Mouse (Mus musculus) heart, postnatal 36 days (tissue): ENCODE data around the gene Npas1. TPM values are rescaled to one million over a fixed set of nuclear protein-coding genes. Genes with fewer than 3 reads are reported as not detected.

ENCODE experiments used
- DNase-seq, 2 experiments: peaks; one replicate each; pipeline ENCODE4 v3.0.0; 2021 to 2022
- intact Hi-C: fragments of 180-260 bp; cut with DNase I; formaldehyde crosslinking; loops from one replicate; pipeline ENCODE4 v1.15.1; 2025
- total RNA-seq, 2 experiments: library from RNA; stranded (reverse); gene quantifications; 2 replicates each; pipeline ENCODE4 v1.2.3; 2021

Npas1 gene
- total RNA-seq, 2 experiments from 2014 or later, result not detected

GRCm38 (mm10) chr7:16422222-16422856, 55.2 kb downstream of the Npas1 start:
- intact Hi-C loops, result loop anchor here (10.0 kb wide), 1 partner anchor 48 kb away; no protein-coding TSS in a partner anchor
- no peak for DNase-seq

GRCm38 (mm10) chr7:16420493-16421118, 56.9 kb downstream of the Npas1 start:
- intact Hi-C loops, result loop anchor here (10.0 kb wide), 1 partner anchor 46 kb away; no protein-coding TSS in a partner anchor
- no peak for DNase-seq

DNA sequence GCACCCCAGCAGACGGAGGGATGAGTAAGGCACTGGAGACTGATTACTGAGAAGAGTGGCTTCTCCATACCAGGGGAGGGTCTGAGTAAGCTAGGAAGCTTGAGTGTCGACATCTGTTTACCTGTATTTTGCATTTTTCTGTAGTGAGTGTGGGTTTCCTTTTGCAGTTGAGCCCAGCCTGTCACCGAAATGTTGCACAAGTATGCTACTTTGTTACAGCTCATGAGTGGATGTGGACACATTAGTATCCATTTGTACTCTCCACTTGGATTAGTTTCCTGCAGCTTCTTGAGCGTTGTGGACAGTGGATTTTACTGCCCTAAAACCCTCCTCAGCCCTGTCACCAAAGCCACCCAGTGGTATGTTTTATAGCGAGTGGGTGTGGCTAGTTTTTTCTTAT, 58.8 kb downstream of the Npas1 start:
- no peak for DNase-seq
- intact Hi-C loops, result no loop called here

GRCm38 (mm10) chr7:16417141-16417771, 60.3 kb downstream of the Npas1 start:
- intact Hi-C loops, result no loop called here
- peak; percentile 44 to 72 for DNase-seq

GRCm38 (mm10) chr7:16415426-16415825, 62.1 kb downstream of the Npas1 start:
- no peak for DNase-seq
- intact Hi-C loops, result no loop called here

- intact Hi-C loops, result no loop called here
- no peak for DNase-seq
Observed at GRCm38 (mm10) chr7:16412930-16413329, 64.6 kb downstream of the Npas1 start.

DNA sequence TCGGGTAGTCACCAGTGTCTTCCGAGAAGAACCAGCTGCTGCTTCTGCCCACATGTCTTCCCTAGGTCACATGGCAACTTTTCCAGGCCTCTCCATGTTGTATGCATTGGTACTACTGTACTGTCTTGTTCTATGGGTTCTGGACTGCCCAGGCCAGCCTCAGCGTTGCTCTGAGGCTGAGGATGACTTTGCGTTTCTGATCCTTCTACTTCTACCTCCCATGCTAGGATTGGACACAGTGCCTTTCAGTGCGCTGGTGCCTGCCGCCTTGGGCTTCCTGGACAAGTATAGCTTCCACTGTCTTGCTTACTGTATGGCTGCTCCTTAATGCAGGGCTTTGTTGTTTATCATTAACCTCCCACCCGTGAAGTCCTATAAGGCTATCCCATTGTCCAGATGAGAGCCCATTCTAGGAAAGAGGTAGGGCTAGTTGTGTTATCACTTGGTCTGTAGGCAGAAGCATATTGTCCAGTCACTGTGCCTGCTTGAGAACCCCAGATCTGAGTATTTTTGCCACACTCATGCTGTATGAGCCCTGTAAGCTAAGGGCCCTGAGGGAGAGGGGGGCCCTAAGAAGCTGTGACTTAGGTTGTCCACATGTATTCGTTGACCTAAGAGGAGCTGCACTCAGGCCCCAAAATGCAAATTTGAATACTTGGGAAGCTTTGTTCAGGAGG, 65.2 kb downstream of the Npas1 start:
- intact Hi-C loops, result no loop called here
- no peak for DNase-seq

GRCm38 (mm10) chr7:16411100-16411499, 66.4 kb downstream of the Npas1 start:
- intact Hi-C loops, result no loop called here
- DNase-seq, result no peak

DNA sequence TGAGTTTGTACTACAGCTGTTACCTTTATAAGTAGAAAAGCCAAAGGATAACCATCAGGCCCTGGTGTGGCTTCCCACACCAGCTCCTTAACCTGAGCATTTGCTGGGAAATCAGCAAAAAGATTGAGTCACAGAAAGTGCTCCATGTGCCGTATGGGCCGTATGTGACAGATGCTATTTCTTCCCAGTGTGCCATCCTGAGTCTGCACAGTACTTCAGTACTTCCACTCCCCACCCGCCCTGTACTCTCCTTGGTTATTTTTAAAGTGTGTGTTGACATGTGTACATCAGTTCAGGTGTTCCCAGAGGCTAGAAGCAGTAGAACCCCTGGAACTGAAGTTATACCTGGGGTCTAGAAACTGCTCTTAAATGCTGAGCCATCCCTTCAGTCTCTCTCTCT, 70.5 kb downstream of the Npas1 start:
- intact Hi-C loops, result no loop called here
- no peak for DNase-seq

Other genes starting within 250 kb of the Npas1 start
- gene C5ar2, start 233.6 kb downstream of the Npas1 start, total RNA-seq, result 1 to 10 TPM; 1.2 to 1.7 TPM
- gene C5ar1, start 218.2 kb downstream of the Npas1 start, total RNA-seq, result 1 to 10 TPM; 6.4 to 7.8 TPM
- gene Inafm1, start 204.1 kb downstream of the Npas1 start, total RNA-seq, result 10 to 100 TPM; 17.0 to 17.8 TPM
- gene Ccdc9, start 190.9 kb downstream of the Npas1 start, total RNA-seq, result 10 to 100 TPM; 34.6 to 36.9 TPM
- gene Bbc3, start 169.3 kb downstream of the Npas1 start, total RNA-seq, result 1 to 10 TPM; 3.1 to 5.0 TPM
- 10 to 100 TPM; 33.6 to 35.7 TPM for gene Sae1, start 89.9 kb downstream of the Npas1 start, total RNA-seq
- gene Zc3h4, start 76.8 kb downstream of the Npas1 start, total RNA-seq, result 10 to 100 TPM; 28.9 to 37.8 TPM
- 10 to 100 TPM; 79.4 to 89.8 TPM for gene Tmem160, start 24.9 kb downstream of the Npas1 start, total RNA-seq
- 10 to 100 TPM; 32.0 to 35.1 TPM for gene Arhgap35, start 137.3 kb upstream of the Npas1 start, total RNA-seq
- not detected for gene Ceacam15, start 198.0 kb upstream of the Npas1 start, total RNA-seq
- gene Ceacam9, start 244.2 kb upstream of the Npas1 start, total RNA-seq, result not detected